Comparison of ENCODE assay signal across 18 mouse cellular contexts in genomic region chr13:34274417-34274816, GRCm38 (mm10).
A peak's percentile ranks its signal among the peaks of the same experiment; 100 is the strongest.
DNase-seq lines count a peak whose midpoint lies in the region; ATAC-seq lines count a peak whose summit lies in the region.
"Had no signal": no experiment of that assay in that cellular context is flagged by ENCODE, and none has a peak within 500 bp of the region (broad histone marks: within the 10 kb centered on the region; RNA-seq: fewer than 3 reads in every experiment).

No protein-coding gene starts in this region.

- 78% methylated on average over 2 of the region's 2 CpGs for WGBS in liver, embryonic 13.5 days (ENCODE audit: insufficient replicate concordance)
- WGBS in hindbrain, embryonic 10.5 days: 97% methylated on average over 2 of the region's 2 CpGs

- peak overlapping the region; percentile 21; the same call in 1 of the 2 replicates for H3K4me2 ChIP-seq in liver, embryonic 13.5 days
- H3K4me2 ChIP-seq: heart, embryonic 12.5 days; stomach, embryonic 15.5 days had no signal

- no peaks in the 10 kb centered on the region for H3K27me3 ChIP-seq in liver, embryonic 13.5 days
- no peaks in the 10 kb centered on the region for H3K27me3 ChIP-seq in hindbrain, embryonic 10.5 days (ENCODE audit: insufficient read depth, poor library complexity, severe bottlenecking)
- H3K27me3 ChIP-seq: heart, embryonic 12.5 days; stomach, embryonic 15.5 days had no signal

- DNase-seq in heart, adult 11 months: peak; percentile 35
- DNase-seq in heart, adult 8-10 months (ENCODE audit: low spot score): no peak
- DNase-seq in right cerebral cortex, adult 18-20 months: peak; percentile 54
- no peak for DNase-seq in right cerebral cortex, postnatal 4 days
- DNase-seq in liver, embryonic 13.5 days: peak; percentile 7
- no peak for DNase-seq in hindbrain, embryonic 10.5 days (ENCODE audit: low spot score)
- no peak for DNase-seq in adrenal gland, adult (ENCODE audit: inconsistent age in 2 of 2, low spot score in 1 of 2)
- DNase-seq: cerebellum, adult 8-10 months; kidney, adult 18-20 months; kidney, postnatal 10 days; left cerebral cortex, postnatal 4 days; lung, adult 2 months; lung, postnatal 4 days; midbrain, embryonic 14.5 days; spleen, adult 18-20 months had no signal

- peaks cover 97% of the 10 kb centered on the region for H3K4me1 ChIP-seq in liver, embryonic 13.5 days (replicated peaks)
- peaks cover 38% of the 10 kb centered on the region for H3K4me1 ChIP-seq in hindbrain, embryonic 10.5 days (replicated peaks)

- peaks cover 58% of the 10 kb centered on the region for H3K36me3 ChIP-seq in liver, embryonic 13.5 days
- peaks cover 33% of the 10 kb centered on the region for H3K36me3 ChIP-seq in hindbrain, embryonic 10.5 days
- H3K36me3 ChIP-seq: stomach, embryonic 15.5 days had no signal

- H3K27ac ChIP-seq in liver, embryonic 13.5 days: peak overlapping the region; percentile 80
- H3K27ac ChIP-seq in hindbrain, embryonic 10.5 days: no peak overlapping the region
- H3K27ac ChIP-seq: stomach, embryonic 15.5 days had no signal

- no peaks in the 10 kb centered on the region for H3K9me3 ChIP-seq in liver, embryonic 13.5 days (replicated peaks)
- H3K9me3 ChIP-seq in hindbrain, embryonic 10.5 days: no peaks in the 10 kb centered on the region; the same call in 1 of the 2 replicates
- H3K9me3 ChIP-seq: stomach, embryonic 15.5 days had no signal

- no peak overlapping the region for H3K4me3 ChIP-seq in liver, embryonic 13.5 days (replicated peaks)
- no peak overlapping the region for H3K4me3 ChIP-seq in hindbrain, embryonic 10.5 days
- H3K4me3 ChIP-seq: heart, embryonic 12.5 days; stomach, embryonic 15.5 days had no signal

- H3K9ac ChIP-seq in liver, embryonic 13.5 days: peak overlapping the region; percentile 33; the same call in 1 of the 2 replicates
- H3K9ac ChIP-seq: heart, embryonic 12.5 days; stomach, embryonic 15.5 days had no signal

- ATAC-seq in liver, embryonic 13.5 days (ENCODE audit: low read depth): no peak
- ATAC-seq: hindbrain, embryonic 16.5 days had no signal

Comparison
In these comparisons a context has a peak if more than half of its experiments do, and no peak if none do; other contexts are left out.
1. DNase-seq: peak in heart, adult 11 months (single experiment), right cerebral cortex, adult 18-20 months (single experiment) and liver, embryonic 13.5 days (single experiment); none in heart, adult 8-10 months (single experiment), right cerebral cortex, postnatal 4 days (single experiment), hindbrain, embryonic 10.5 days (single experiment) and adrenal gland, adult (0 of 2).